Mouse (Mus musculus) myocyte (in vitro differentiated cells): Measurements from ENCODE around the gene Pced1a.

Experiments
- CEBPB ChIP-seq: IDR thresholded peaks from 2 replicates; pipeline ENCODE4 v1.6.1; 2011; ENCODE audit warnings: mild to moderate bottlenecking, moderate library complexity; ENCODE audit not compliant: poor library complexity, insufficient read depth, severe bottlenecking
- E2F4 ChIP-seq: IDR thresholded peaks from one replicate; pipeline ENCODE4 v1.6.1; 2011; ENCODE audit warnings: mild to moderate bottlenecking, control low read depth, moderate library complexity; ENCODE audit not compliant: insufficient read depth
- MAX ChIP-seq: IDR thresholded peaks from one replicate; pipeline ENCODE4 v1.6.1; 2011; ENCODE audit warnings: low read depth, mild to moderate bottlenecking, control low read depth
- MYOD1 ChIP-seq, 3 experiments: IDR thresholded peaks; one replicate each; pipeline ENCODE4 v1.6.1; 2011; ENCODE audit warnings: control low read depth in 2 of 3, low read depth in 2 of 3, mild to moderate bottlenecking in 2 of 3, moderate library complexity in 1 of 3; ENCODE audit not compliant: insufficient read length in 2 of 3, control insufficient read depth in 1 of 3
- MYOG ChIP-seq, 3 experiments: IDR thresholded peaks; one replicate each; pipeline ENCODE4 v1.6.1; 2011; ENCODE audit warnings: control low read depth in 2 of 3, low read depth in 2 of 3, mild to moderate bottlenecking in 2 of 3; ENCODE audit not compliant: insufficient read length in 2 of 3, control insufficient read depth in 1 of 3, insufficient read depth in 1 of 3
- POLR2A ChIP-seq: IDR thresholded peaks from one replicate; pipeline ENCODE4 v1.6.1; 2011; ENCODE audit warnings: low read depth, mild to moderate bottlenecking, control low read depth, moderate library complexity; ENCODE audit not compliant: insufficient read length
- POLR2AphosphoS2 ChIP-seq: IDR thresholded peaks from one replicate; pipeline ENCODE4 v1.6.1; 2011; ENCODE audit warnings: low read depth, control low read depth; ENCODE audit not compliant: insufficient read length
- SRF ChIP-seq: IDR thresholded peaks from one replicate; pipeline ENCODE4 v1.6.1; 2011; ENCODE audit warnings: low read depth; ENCODE audit not compliant: control insufficient read depth, insufficient read length
- TCF12 ChIP-seq: IDR thresholded peaks from one replicate; pipeline ENCODE4 v1.6.1; 2011; ENCODE audit warnings: mild to moderate bottlenecking, control low read depth; ENCODE audit not compliant: poor library complexity, insufficient read depth, severe bottlenecking
- TCF3 ChIP-seq: IDR thresholded peaks from one replicate; pipeline ENCODE4 v1.6.1; 2011; ENCODE audit warnings: low read depth, control low read depth; ENCODE audit not compliant: insufficient read length
- USF1 ChIP-seq: IDR thresholded peaks from one replicate; pipeline ENCODE4 v1.6.1; 2011; ENCODE audit warnings: low read depth, mild to moderate bottlenecking, control low read depth, moderate library complexity

DNA sequence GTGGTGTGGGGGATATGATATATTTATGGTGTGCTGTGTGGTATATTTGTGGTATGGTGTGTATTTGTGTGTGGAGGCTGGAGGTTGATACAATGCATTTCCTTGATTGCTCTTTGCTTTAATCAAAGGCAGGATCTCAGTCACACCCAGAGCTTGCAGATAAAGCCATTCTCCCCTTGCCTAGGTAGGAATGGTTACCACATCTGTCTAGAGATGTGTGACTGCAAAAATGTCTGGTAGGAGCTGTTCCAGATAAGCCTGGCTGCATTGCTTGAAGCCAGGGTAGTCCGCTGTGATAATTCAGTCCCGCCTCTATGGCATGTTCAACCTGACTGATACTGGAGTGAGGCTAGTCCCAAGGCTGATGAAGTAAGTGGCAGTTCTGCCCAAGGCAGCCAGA, 45.4 kb upstream of the Pced1a start:
- TF ChIP-seq SRF (no peak), POLR2A (no peak), MYOG (IDR thresholded peaks at IDR 0.05; ENCODE audit: control insufficient read depth in 1 of 3, insufficient read depth in 1 of 3, insufficient read length in 2 of 3, low read depth in 2 of 3) (no peak), USF1 (no peak), E2F4 (no peak), MAX (no peak), MYOD1 (IDR thresholded peaks at IDR 0.05; ENCODE audit: control insufficient read depth in 1 of 3, insufficient read length in 2 of 3, low read depth in 2 of 3) (no peak), POLR2AphosphoS2 (no peak), TCF12 (no peak), TCF3 (no peak), CEBPB (no peak)
